Mouse (Mus musculus): Measurements from ENCODE around the gene Olfr221. TPM values are rescaled to one million over a fixed set of nuclear protein-coding genes. Genes with fewer than 3 reads are reported as not detected.

Olfr221 gene
- polyA plus RNA-seq, 1 experiment from 2014 or later: not detected

DNA sequence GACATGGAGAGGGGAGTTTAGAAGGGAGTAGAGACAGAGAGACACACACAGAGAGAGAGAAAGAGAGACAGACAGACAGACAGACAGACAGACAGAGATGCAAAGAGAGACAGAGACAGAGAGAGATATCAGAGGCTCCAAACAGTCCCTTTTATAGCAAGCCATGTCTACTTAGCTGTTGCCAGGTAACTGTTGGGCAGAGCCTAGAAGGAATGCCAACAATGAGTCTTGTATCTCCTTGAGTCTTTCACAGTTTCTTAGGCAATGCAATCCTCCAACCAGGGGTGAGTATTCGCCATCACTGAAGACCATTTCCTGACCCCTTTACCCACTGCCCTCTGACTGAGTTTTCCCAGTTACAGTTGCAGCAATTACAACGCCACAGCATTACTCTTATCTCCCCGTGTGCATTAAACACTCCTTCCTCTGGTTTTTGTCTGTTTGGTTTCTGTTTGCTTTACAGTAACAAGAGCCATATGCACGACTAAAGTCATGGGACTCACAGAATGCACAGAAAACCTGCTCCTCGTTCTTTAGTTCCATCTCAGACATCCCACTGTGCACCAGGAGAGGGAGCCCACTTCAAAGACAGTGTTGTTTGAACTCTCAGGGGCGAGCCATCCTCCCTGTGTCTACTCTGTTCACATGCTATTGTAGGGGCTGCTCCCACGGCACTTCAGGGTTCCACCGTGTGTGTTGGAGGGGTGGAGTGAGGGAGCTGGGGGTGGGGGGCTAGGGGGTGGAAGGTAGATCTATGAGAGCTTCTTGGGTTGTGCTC, 2.8 kb upstream of the Olfr221 start:
- peak; percentile 69 for ATAC-seq (ENCODE audit: insufficient number of reproducible peaks, insufficient read depth, low FRiP score, low read depth)
- Histone ChIP-seq H3K27ac (ENCODE audit: low read length) (no peak overlapping the region), H3K9ac (replicated peaks; ENCODE audit: low read depth, low read length) (no peak overlapping the region), H3K27me3 (ENCODE audit: control insufficient read depth, insufficient read depth, low read length) (no peaks in the 10 kb centered on the region), H3K4me3 (ENCODE audit: low read depth, low read length) (no peak overlapping the region), H3K36me3 (ENCODE audit: control insufficient read depth, insufficient read depth, low read length) (no peaks in the 10 kb centered on the region), H3K4me2 (replicated peaks; ENCODE audit: low read depth, low read length) (no peak overlapping the region), H3K4me1 (ENCODE audit: control insufficient read depth, insufficient read depth, low read length) (no peaks in the 10 kb centered on the region; the same call in 1 of the 2 replicates), H3K9me3 (ENCODE audit: control insufficient read depth, low read depth, low read length) (no peaks in the 10 kb centered on the region)
- 10% methylated on average over 8 of the region's 8 CpGs for WGBS

GRCm38 (mm10) chr14:52043446-52043845, 1.2 kb upstream of the Olfr221 start:
- no peak overlapping the region for H3K27ac ChIP-seq (ENCODE audit: low read length)
- no peak overlapping the region for H3K4me2 ChIP-seq (replicated peaks; ENCODE audit: low read depth, low read length)
- no peak overlapping the region for H3K9ac ChIP-seq (replicated peaks; ENCODE audit: low read depth, low read length)
- 85% methylated on average over 6 of the region's 6 CpGs for WGBS
- H3K36me3 ChIP-seq (ENCODE audit: control insufficient read depth, insufficient read depth, low read length): no peaks in the 10 kb centered on the region
- no peak overlapping the region for H3K4me3 ChIP-seq (ENCODE audit: low read depth, low read length)
- no peaks in the 10 kb centered on the region for H3K9me3 ChIP-seq (ENCODE audit: control insufficient read depth, low read depth, low read length)
- H3K27me3 ChIP-seq (ENCODE audit: control insufficient read depth, insufficient read depth, low read length): no peaks in the 10 kb centered on the region
- ATAC-seq (ENCODE audit: insufficient number of reproducible peaks, insufficient read depth, low FRiP score, low read depth): no peak
- H3K4me1 ChIP-seq (ENCODE audit: control insufficient read depth, insufficient read depth, low read length): no peaks in the 10 kb centered on the region; the same call in 1 of the 2 replicates

GRCm38 (mm10) chr14:52039332-52039731, 2.9 kb downstream of the Olfr221 start:
- H3K4me1 ChIP-seq (ENCODE audit: control insufficient read depth, insufficient read depth, low read length): no peaks in the 10 kb centered on the region
- H3K4me3 ChIP-seq (ENCODE audit: low read depth, low read length): no peak overlapping the region
- H3K4me2 ChIP-seq (replicated peaks; ENCODE audit: low read depth, low read length): no peak overlapping the region
- 81% methylated on average over 5 of the region's 5 CpGs for WGBS
- no peak for ATAC-seq (ENCODE audit: insufficient number of reproducible peaks, insufficient read depth, low FRiP score, low read depth)
- no peak overlapping the region for H3K9ac ChIP-seq (replicated peaks; ENCODE audit: low read depth, low read length)
- no peak overlapping the region for H3K27ac ChIP-seq (ENCODE audit: low read length)
- no peaks in the 10 kb centered on the region for H3K27me3 ChIP-seq (ENCODE audit: control insufficient read depth, insufficient read depth, low read length)
- H3K36me3 ChIP-seq (ENCODE audit: control insufficient read depth, insufficient read depth, low read length): no peaks in the 10 kb centered on the region
- H3K9me3 ChIP-seq (ENCODE audit: control insufficient read depth, low read depth, low read length): no peaks in the 10 kb centered on the region

GRCm38 (mm10) chr14:52035926-52036325, 6.3 kb downstream of the Olfr221 start:
- WGBS: 79% methylated on average over 6 of the region's 6 CpGs
- H3K4me2 ChIP-seq (replicated peaks; ENCODE audit: low read depth, low read length): no peak overlapping the region
- H3K27ac ChIP-seq (ENCODE audit: low read length): no peak overlapping the region
- H3K27me3 ChIP-seq (ENCODE audit: control insufficient read depth, insufficient read depth, low read length): no peaks in the 10 kb centered on the region
- no peak for ATAC-seq (ENCODE audit: insufficient number of reproducible peaks, insufficient read depth, low FRiP score, low read depth)
- H3K4me3 ChIP-seq (ENCODE audit: low read depth, low read length): no peak overlapping the region
- H3K9ac ChIP-seq (replicated peaks; ENCODE audit: low read depth, low read length): no peak overlapping the region
- no peaks in the 10 kb centered on the region for H3K36me3 ChIP-seq (ENCODE audit: control insufficient read depth, insufficient read depth, low read length)
- H3K9me3 ChIP-seq (ENCODE audit: control insufficient read depth, low read depth, low read length): no peaks in the 10 kb centered on the region
- H3K4me1 ChIP-seq (ENCODE audit: control insufficient read depth, insufficient read depth, low read length): no peaks in the 10 kb centered on the region

DNA sequence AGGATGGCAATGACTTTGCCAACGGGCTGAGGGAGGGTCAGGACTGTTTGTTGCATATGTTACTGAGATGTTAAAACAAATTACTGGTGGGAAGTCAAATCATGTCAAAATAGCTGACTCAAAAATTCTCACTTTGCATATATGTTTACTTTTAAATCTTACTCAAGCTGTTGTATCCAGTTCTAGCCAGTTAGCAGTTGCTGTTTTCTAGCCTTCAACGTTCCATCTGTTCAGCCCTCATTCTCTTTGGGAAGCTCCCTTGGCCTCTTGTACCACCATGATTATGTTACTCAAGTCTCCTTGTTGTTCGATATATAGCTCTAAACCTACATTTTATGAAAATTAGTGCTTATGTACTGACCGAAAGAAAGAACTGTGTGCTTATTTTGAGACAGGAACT, 15.9 kb downstream of the Olfr221 start:
- 81% methylated on average over 4 of the region's 4 CpGs for WGBS
- Histone ChIP-seq H3K9me3 (ENCODE audit: control insufficient read depth, low read depth, low read length) (no peaks in the 10 kb centered on the region), H3K4me3 (ENCODE audit: low read depth, low read length) (no peak overlapping the region)

GRCm38 (mm10) chr14:52024133-52024532, 18.1 kb downstream of the Olfr221 start:
- H3K27ac ChIP-seq (ENCODE audit: low read length): no peak overlapping the region
- ATAC-seq (ENCODE audit: insufficient number of reproducible peaks, insufficient read depth, low FRiP score, low read depth): no peak
- peaks cover 12% of the 10 kb centered on the region for H3K4me1 ChIP-seq (ENCODE audit: control insufficient read depth, insufficient read depth, low read length)
- H3K27me3 ChIP-seq (ENCODE audit: control insufficient read depth, insufficient read depth, low read length): no peaks in the 10 kb centered on the region
- H3K9me3 ChIP-seq (ENCODE audit: control insufficient read depth, low read depth, low read length): no peaks in the 10 kb centered on the region
- H3K4me2 ChIP-seq (replicated peaks; ENCODE audit: low read depth, low read length): no peak overlapping the region
- no peak overlapping the region for H3K9ac ChIP-seq (replicated peaks; ENCODE audit: low read depth, low read length)
- H3K4me3 ChIP-seq (ENCODE audit: low read depth, low read length): no peak overlapping the region
- H3K36me3 ChIP-seq (ENCODE audit: control insufficient read depth, insufficient read depth, low read length): no peaks in the 10 kb centered on the region
- 83% methylated on average over 2 of the region's 2 CpGs for WGBS

More for the DNA sequence above, 15.9 kb downstream of the Olfr221 start:
- H3K36me3 ChIP-seq (ENCODE audit: control insufficient read depth, insufficient read depth, low read length): no peaks in the 10 kb centered on the region
- ATAC-seq (ENCODE audit: insufficient number of reproducible peaks, insufficient read depth, low FRiP score, low read depth): no peak
- peaks cover 10% of the 10 kb centered on the region for H3K4me1 ChIP-seq (ENCODE audit: control insufficient read depth, insufficient read depth, low read length)
- H3K27ac ChIP-seq (ENCODE audit: low read length): no peak overlapping the region
- no peak overlapping the region for H3K4me2 ChIP-seq (replicated peaks; ENCODE audit: low read depth, low read length)
- no peak overlapping the region for H3K9ac ChIP-seq (replicated peaks; ENCODE audit: low read depth, low read length)
- H3K27me3 ChIP-seq (ENCODE audit: control insufficient read depth, insufficient read depth, low read length): no peaks in the 10 kb centered on the region

GRCm38 (mm10) chr14:52022709-52023459, 19.4 kb downstream of the Olfr221 start:
- H3K4me3 ChIP-seq (ENCODE audit: low read depth, low read length): peak overlapping the region; percentile 22
- no peak overlapping the region; the same call in 1 of the 2 replicates for H3K9ac ChIP-seq (replicated peaks; ENCODE audit: low read depth, low read length)
- H3K36me3 ChIP-seq (ENCODE audit: control insufficient read depth, insufficient read depth, low read length): no peaks in the 10 kb centered on the region
- H3K4me2 ChIP-seq (replicated peaks; ENCODE audit: low read depth, low read length): peak overlapping the region; percentile 55
- ATAC-seq (ENCODE audit: insufficient number of reproducible peaks, insufficient read depth, low FRiP score, low read depth): peak; percentile 29
- peaks cover 20% of the 10 kb centered on the region for H3K4me1 ChIP-seq (ENCODE audit: control insufficient read depth, insufficient read depth, low read length)
- H3K27me3 ChIP-seq (ENCODE audit: control insufficient read depth, insufficient read depth, low read length): no peaks in the 10 kb centered on the region
- 4% methylated on average over 23 of the region's 23 CpGs for WGBS
- no peaks in the 10 kb centered on the region for H3K9me3 ChIP-seq (ENCODE audit: control insufficient read depth, low read depth, low read length)
- H3K27ac ChIP-seq (ENCODE audit: low read length): peak overlapping the region; percentile 66

GRCm38 (mm10) chr14:52022244-52022708, 20.0 kb downstream of the Olfr221 start:
- Histone ChIP-seq H3K36me3 (ENCODE audit: control insufficient read depth, insufficient read depth, low read length) (no peaks in the 10 kb centered on the region), H3K9ac (replicated peaks; ENCODE audit: low read depth, low read length) (no peak overlapping the region), H3K4me2 (replicated peaks; ENCODE audit: low read depth, low read length) (peak overlapping the region; percentile 55; the same call in 1 of the 2 replicates), H3K27ac (ENCODE audit: low read length) (peak overlapping the region; percentile 66), H3K9me3 (ENCODE audit: control insufficient read depth, low read depth, low read length) (no peaks in the 10 kb centered on the region), H3K27me3 (ENCODE audit: control insufficient read depth, insufficient read depth, low read length) (no peaks in the 10 kb centered on the region), H3K4me3 (ENCODE audit: low read depth, low read length) (peak overlapping the region; percentile 22; the same call in 1 of the 2 replicates), H3K4me1 (ENCODE audit: control insufficient read depth, insufficient read depth, low read length) (peaks cover 20% of the 10 kb centered on the region)
- ATAC-seq (ENCODE audit: insufficient number of reproducible peaks, insufficient read depth, low FRiP score, low read depth): no peak
- 53% methylated on average over 3 of the region's 3 CpGs for WGBS
